Mouse (Mus musculus): ENCODE data around the gene Cdyl. TPM values are rescaled to one million over a fixed set of nuclear protein-coding genes. Genes with fewer than 3 reads are reported as not detected.

The Cdyl gene
- total and polyA plus RNA-seq, 2 experiments from 2014 or later = 2.8 to 8.1 TPM

DNA sequence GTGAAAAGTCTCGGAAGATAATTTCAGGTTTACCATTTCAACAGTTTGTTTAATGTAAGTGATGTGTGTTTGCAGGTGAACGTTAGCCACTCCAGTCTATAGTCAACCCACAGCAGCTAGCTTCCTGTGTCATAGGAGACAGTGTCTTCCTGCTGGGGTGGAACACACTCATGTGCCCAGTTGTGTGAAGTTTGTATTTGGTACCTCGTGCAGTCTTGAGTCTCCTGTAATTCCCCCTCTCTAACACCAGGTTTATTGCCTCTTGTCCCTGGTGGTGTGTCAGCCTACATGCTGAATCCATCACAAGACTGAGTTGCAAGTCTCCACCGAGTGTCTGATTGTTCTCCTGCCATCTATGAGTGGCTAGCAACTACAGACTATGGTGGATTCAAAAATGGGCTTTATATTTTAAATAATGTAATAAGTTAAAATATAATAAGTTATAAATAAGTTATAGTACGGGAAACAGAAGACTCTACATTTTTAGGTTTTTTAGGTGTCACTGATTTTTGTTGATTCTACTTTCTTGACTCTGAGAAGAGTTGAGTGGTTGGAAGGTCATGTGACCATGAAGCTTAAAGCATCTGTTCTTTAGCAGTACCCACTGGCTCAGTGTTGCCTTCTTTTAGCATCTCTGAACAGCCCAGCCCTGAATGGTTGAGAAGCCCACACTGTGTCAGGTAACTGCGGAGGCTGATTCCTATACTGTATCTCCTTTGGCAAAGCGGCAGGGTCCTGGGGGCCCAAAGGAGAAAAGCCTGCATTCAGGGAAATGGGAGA, 153.9 kb downstream of the Cdyl start:
- no peak for DNase-seq (ENCODE audit: low spot score)
- Histone ChIP-seq H3K9me3 (ENCODE audit: low read length) (no peaks in the 10 kb centered on the region), H3K27me3 (ENCODE audit: insufficient read depth, low read length) (no peaks in the 10 kb centered on the region), H3K36me3 (ENCODE audit: insufficient read depth, low read length) (no peaks in the 10 kb centered on the region), H3K4me1 (ENCODE audit: insufficient read depth, low read length) (no peaks in the 10 kb centered on the region), H3K9ac (replicated peaks; ENCODE audit: low read length, poor library complexity, severe bottlenecking) (no peak overlapping the region), H3K27ac (ENCODE audit: low read depth, low read length) (no peak overlapping the region), H3K4me2 (ENCODE audit: low read depth, low read length, poor library complexity, severe bottlenecking) (no peak overlapping the region), H3K4me3 (ENCODE audit: low read depth, low read length) (no peak overlapping the region)
- WGBS = 93% methylated on average over 7 of the region's 7 CpGs
- no peak for TF ChIP-seq CTCF (IDR thresholded peaks at IDR 0.05)
- ATAC-seq (ENCODE audit: low FRiP score) = no peak

DNA sequence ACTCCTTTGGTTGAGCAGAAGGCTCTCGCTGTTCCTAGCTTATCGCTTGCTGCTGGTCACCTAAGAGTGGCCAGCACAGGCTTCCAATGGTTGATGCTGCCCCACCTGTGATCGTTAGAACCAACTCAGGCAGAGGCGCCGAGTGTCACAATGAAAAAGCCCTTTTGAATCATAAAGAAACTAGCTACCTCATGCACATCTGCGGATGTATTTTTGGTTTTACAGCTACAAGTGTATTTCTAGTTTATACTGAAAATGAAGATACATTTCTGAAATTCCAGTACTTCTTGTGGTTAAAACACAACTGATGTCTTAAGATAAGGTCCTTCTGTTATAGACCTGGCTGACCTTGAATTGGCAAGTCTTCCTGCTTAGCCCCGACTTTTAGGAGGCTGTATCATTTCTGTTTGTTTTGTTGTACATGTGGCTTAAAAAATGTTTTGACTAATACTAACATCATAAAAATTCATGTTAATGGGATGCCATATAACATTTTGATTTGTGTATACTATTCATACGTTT, 155.6 kb downstream of the Cdyl start:
- no peak overlapping the region for H3K27ac ChIP-seq (ENCODE audit: low read depth, low read length)
- no peak for DNase-seq (ENCODE audit: low spot score)
- H3K4me2 ChIP-seq (ENCODE audit: low read depth, low read length, poor library complexity, severe bottlenecking) = no peak overlapping the region
- H3K36me3 ChIP-seq (ENCODE audit: insufficient read depth, low read length) = no peaks in the 10 kb centered on the region
- H3K9ac ChIP-seq (replicated peaks; ENCODE audit: low read length, poor library complexity, severe bottlenecking) = no peak overlapping the region
- 92% methylated on average over 8 of the region's 8 CpGs for WGBS
- no peak for TF ChIP-seq CTCF (IDR thresholded peaks at IDR 0.05)
- H3K4me3 ChIP-seq (ENCODE audit: low read depth, low read length) = no peak overlapping the region
- no peak for ATAC-seq (ENCODE audit: low FRiP score)
- no peaks in the 10 kb centered on the region for H3K4me1 ChIP-seq (ENCODE audit: insufficient read depth, low read length)
- no peaks in the 10 kb centered on the region for H3K27me3 ChIP-seq (ENCODE audit: insufficient read depth, low read length)
- H3K9me3 ChIP-seq (ENCODE audit: low read length) = no peaks in the 10 kb centered on the region

DNA sequence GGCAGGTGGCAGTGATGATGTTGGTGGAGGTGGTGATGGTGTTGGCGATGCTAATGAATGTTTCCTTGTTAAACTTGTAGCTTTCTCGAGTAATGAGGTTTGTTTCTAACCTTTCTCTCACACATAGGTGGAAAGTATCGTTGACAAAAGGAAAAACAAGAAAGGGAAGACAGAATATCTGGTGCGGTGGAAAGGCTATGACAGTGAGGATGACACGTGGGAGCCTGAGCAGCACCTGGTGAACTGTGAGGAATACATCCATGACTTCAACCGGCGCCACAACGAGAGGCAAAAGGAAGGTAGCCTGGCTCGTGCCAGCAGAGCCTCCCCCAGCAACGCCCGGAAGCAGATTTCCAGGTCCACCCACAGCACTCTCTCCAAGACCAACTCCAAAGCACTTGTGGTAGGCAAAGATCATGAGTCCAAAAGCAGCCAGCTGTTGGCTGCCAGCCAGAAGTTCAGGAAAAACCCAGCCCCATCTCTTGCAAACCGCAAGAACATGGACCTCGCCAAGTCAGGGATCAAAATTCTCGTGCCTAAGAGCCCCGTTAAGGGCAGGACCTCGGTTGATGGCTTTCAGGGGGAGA, 156.2 kb downstream of the Cdyl start:
- no peaks in the 10 kb centered on the region for H3K9me3 ChIP-seq (ENCODE audit: low read length)
- H3K27me3 ChIP-seq (ENCODE audit: insufficient read depth, low read length) = no peaks in the 10 kb centered on the region
- H3K36me3 ChIP-seq (ENCODE audit: insufficient read depth, low read length) = no peaks in the 10 kb centered on the region
- H3K4me1 ChIP-seq (ENCODE audit: insufficient read depth, low read length) = no peaks in the 10 kb centered on the region
- no peak for TF ChIP-seq CTCF (IDR thresholded peaks at IDR 0.05)
- H3K4me3 ChIP-seq (ENCODE audit: low read depth, low read length) = no peak overlapping the region
- H3K4me2 ChIP-seq (ENCODE audit: low read depth, low read length, poor library complexity, severe bottlenecking) = no peak overlapping the region
- DNase-seq (ENCODE audit: low spot score) = no peak
- H3K9ac ChIP-seq (replicated peaks; ENCODE audit: low read length, poor library complexity, severe bottlenecking) = no peak overlapping the region
- no peak overlapping the region for H3K27ac ChIP-seq (ENCODE audit: low read depth, low read length)
- 93% methylated on average over 16 of the region's 16 CpGs for WGBS
- ATAC-seq (ENCODE audit: low FRiP score) = no peak

DNA sequence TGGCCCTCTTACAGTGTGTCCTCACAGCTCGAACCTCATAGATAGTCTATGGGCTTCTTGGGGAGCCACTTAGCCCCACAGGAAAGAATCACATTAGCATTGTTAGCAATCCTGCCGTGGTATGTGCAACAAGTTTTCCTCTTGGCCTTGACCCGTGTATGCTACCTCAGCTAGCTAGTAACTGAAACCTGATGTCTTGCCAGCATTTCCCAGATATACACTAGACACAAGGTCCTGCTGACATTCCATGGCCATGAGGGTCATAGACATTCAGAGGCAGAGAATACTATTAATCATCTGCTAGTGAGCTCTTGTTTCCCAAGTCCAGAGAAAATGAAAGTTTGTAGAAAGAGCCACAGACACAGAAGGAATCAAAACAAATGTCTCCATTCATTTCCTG, 158.0 kb downstream of the Cdyl start:
- Histone ChIP-seq H3K9ac (replicated peaks; ENCODE audit: low read length, poor library complexity, severe bottlenecking) (no peak overlapping the region), H3K27me3 (ENCODE audit: insufficient read depth, low read length) (no peaks in the 10 kb centered on the region), H3K36me3 (ENCODE audit: insufficient read depth, low read length) (no peaks in the 10 kb centered on the region), H3K4me2 (ENCODE audit: low read depth, low read length, poor library complexity, severe bottlenecking) (no peak overlapping the region), H3K4me1 (ENCODE audit: insufficient read depth, low read length) (no peaks in the 10 kb centered on the region), H3K9me3 (ENCODE audit: low read length) (no peaks in the 10 kb centered on the region), H3K27ac (ENCODE audit: low read depth, low read length) (no peak overlapping the region), H3K4me3 (ENCODE audit: low read depth, low read length) (no peak overlapping the region)
- TF ChIP-seq CTCF (IDR thresholded peaks at IDR 0.05) = no peak
- 92% methylated on average over 3 of the region's 3 CpGs for WGBS
- ATAC-seq (ENCODE audit: low FRiP score) (no peak), DNase-seq (ENCODE audit: low spot score) (no peak)

DNA sequence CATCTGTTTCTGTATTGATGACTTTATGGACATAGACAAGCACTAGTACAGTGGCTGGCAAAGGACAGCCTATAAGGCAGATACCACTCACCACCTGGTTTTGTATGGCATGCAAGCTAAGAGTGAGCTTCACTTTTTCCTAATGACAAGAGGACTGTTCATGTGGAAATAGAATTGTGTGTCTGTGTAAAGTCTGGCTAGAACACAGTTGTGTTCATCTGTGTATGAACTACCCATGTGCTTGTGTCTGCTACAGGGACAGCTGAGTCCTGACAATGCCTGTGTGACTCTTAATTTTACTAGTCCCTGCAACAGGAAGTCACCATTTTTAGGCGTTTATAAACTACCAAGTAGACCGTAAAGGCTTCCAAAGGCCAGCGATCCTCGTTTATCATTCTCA, 158.4 kb downstream of the Cdyl start:
- no peak overlapping the region for H3K4me3 ChIP-seq (ENCODE audit: low read depth, low read length)
- no peak overlapping the region for H3K4me2 ChIP-seq (ENCODE audit: low read depth, low read length, poor library complexity, severe bottlenecking)
- no peaks in the 10 kb centered on the region for H3K27me3 ChIP-seq (ENCODE audit: insufficient read depth, low read length)
- no peak overlapping the region for H3K27ac ChIP-seq (ENCODE audit: low read depth, low read length)
- ATAC-seq (ENCODE audit: low FRiP score) (no peak), DNase-seq (ENCODE audit: low spot score) (no peak)
- TF ChIP-seq CTCF (IDR thresholded peaks at IDR 0.05) = no peak
- no peaks in the 10 kb centered on the region for H3K36me3 ChIP-seq (ENCODE audit: insufficient read depth, low read length)
- H3K9me3 ChIP-seq (ENCODE audit: low read length) = no peaks in the 10 kb centered on the region
- 96% methylated on average over 4 of the region's 4 CpGs for WGBS
- no peak overlapping the region for H3K9ac ChIP-seq (replicated peaks; ENCODE audit: low read length, poor library complexity, severe bottlenecking)
- H3K4me1 ChIP-seq (ENCODE audit: insufficient read depth, low read length) = no peaks in the 10 kb centered on the region

DNA sequence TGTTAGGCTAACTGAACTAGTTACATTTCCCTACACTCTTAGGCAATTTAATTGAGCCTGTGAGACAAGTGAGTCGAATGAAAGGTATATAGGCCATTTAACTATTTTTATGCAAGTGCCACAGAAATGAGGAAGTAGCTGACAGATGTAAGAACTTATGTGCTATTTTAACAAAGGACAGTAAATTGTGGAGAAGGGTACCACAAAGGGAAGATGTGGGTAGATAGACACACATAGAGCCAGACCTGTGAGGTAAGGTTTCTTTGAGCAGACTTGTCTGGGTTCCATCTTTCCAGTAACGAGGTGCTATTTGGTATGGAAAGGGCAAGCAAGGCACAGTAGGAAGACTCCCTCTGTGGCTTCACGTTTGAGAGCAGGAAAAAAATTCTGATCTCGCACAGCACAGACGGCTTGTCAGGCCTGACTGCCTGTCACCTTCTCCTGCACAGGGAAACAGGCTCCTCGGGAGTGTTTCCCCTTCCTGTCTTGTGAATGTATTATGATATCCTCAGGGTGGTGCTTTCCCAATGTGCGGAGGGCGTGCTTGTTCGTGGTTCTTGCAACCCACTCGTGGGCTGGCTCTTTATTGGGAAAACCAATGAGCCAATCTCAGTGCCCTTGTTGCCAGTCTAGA, 162.3 kb downstream of the Cdyl start:
- Histone ChIP-seq H3K4me3 (ENCODE audit: low read depth, low read length) (no peak overlapping the region), H3K27ac (ENCODE audit: low read depth, low read length) (no peak overlapping the region), H3K9me3 (ENCODE audit: low read length) (no peaks in the 10 kb centered on the region), H3K36me3 (ENCODE audit: insufficient read depth, low read length) (0 out of 2 replicates have a peak, but pooled peaks cover 2% of the 10 kb centered on the region), H3K4me2 (ENCODE audit: low read depth, low read length, poor library complexity, severe bottlenecking) (no peak overlapping the region), H3K4me1 (ENCODE audit: insufficient read depth, low read length) (no peaks in the 10 kb centered on the region), H3K9ac (replicated peaks; ENCODE audit: low read length, poor library complexity, severe bottlenecking) (no peak overlapping the region), H3K27me3 (ENCODE audit: insufficient read depth, low read length) (no peaks in the 10 kb centered on the region)
- no peak for DNase-seq (ENCODE audit: low spot score)
- TF ChIP-seq CTCF (IDR thresholded peaks at IDR 0.05) = no peak
- WGBS = 74% methylated on average over 10 of the region's 10 CpGs
- no peak for ATAC-seq (ENCODE audit: low FRiP score)

Data from midbrain, postnatal 0 days (tissue).